9 mouse cellular contexts compared by ENCODE assay signal in genomic region chr9:43205343-43206021, GRCm38 (mm10). TPM values are rescaled to one million over a fixed set of nuclear protein-coding genes. Genes with fewer than 3 reads are reported as not detected.
DNase-seq lines count a peak whose midpoint lies in the region; ATAC-seq and TF ChIP-seq lines count a peak whose summit lies in the region.
"Had no signal": no experiment of that assay in that cellular context is flagged by ENCODE, and none has a peak within 500 bp of the region (broad histone marks: within the 10 kb centered on the region; RNA-seq: fewer than 3 reads in every experiment).

No protein-coding gene starts in this region.

- H3K36me3 ChIP-seq in heart, embryonic 13.5 days = no peaks in the 10 kb centered on the region
- H3K36me3 ChIP-seq in ES-E14 (ENCODE audit: control insufficient read depth, insufficient read depth, low read length, poor library complexity, severe bottlenecking) = no peaks in the 10 kb centered on the region
- H3K36me3 ChIP-seq in hindbrain, embryonic 10.5 days = no peaks in the 10 kb centered on the region
- H3K36me3 ChIP-seq in midbrain, embryonic 11.5 days (ENCODE audit: control insufficient read depth, insufficient read depth, low read length) = no peaks in the 10 kb centered on the region

- H3K4me2 ChIP-seq in heart, embryonic 13.5 days = peak overlapping the region; percentile 71
- peak overlapping the region; percentile 55 for H3K4me2 ChIP-seq in midbrain, embryonic 11.5 days

- H3K4me3 ChIP-seq in heart, embryonic 13.5 days = peak overlapping the region; percentile 45
- H3K4me3 ChIP-seq in ES-E14 (ENCODE audit: insufficient read depth in 1 of 2, low read depth in 1 of 2, low read length in 2 of 2, poor library complexity in 1 of 2, severe bottlenecking in 1 of 2) = peak overlapping the region; percentile 60 to 61
- H3K4me3 ChIP-seq in hindbrain, embryonic 10.5 days = peak overlapping the region; percentile 46
- H3K4me3 ChIP-seq in midbrain, embryonic 11.5 days (ENCODE audit: low read depth, low read length) = peak overlapping the region; percentile 30

- 2% methylated on average over 41 of the region's 41 CpGs for WGBS in heart, embryonic 13.5 days
- WGBS in hindbrain, embryonic 10.5 days = 1% methylated on average over 41 of the region's 41 CpGs
- 2% methylated on average over 41 of the region's 41 CpGs for WGBS in midbrain, embryonic 11.5 days

- DNase-seq in heart, adult 18-20 months = no peak
- DNase-seq in ES-E14 (ENCODE audit: low read depth, low spot score) = no peak
- no peak for DNase-seq in hindbrain, embryonic 10.5 days (ENCODE audit: low spot score)
- no peak for DNase-seq in midbrain, embryonic 11.5 days (ENCODE audit: low spot score, missing footprints)
- no peak for DNase-seq in ovary, postnatal 10 days (ENCODE audit: low spot score)
- DNase-seq in thymus, postnatal 0 days (ENCODE audit: low spot score) = no peak
- DNase-seq in spleen, adult 12 weeks (ENCODE audit: low spot score) = no peak

- peak overlapping the region; percentile 64; the same call in 1 of the 2 replicates for H3K9ac ChIP-seq in heart, embryonic 13.5 days
- H3K9ac ChIP-seq in ES-E14 (ENCODE audit: insufficient read depth, low read depth, low read length, poor library complexity, severe bottlenecking) = no peak overlapping the region
- H3K9ac ChIP-seq in midbrain, embryonic 11.5 days (ENCODE audit: low read length) = peak overlapping the region; percentile 22; the same call in 1 of the 2 replicates

- no peak overlapping the region for H3K27ac ChIP-seq in heart, embryonic 13.5 days (replicated peaks)
- no peak overlapping the region for H3K27ac ChIP-seq in ES-E14 (ENCODE audit: insufficient read depth, low read depth, low read length, poor library complexity, severe bottlenecking)
- H3K27ac ChIP-seq in hindbrain, embryonic 10.5 days = no peak overlapping the region; the same call in 1 of the 2 replicates
- no peak overlapping the region for H3K27ac ChIP-seq in midbrain, embryonic 11.5 days (ENCODE audit: low read depth, low read length)
- H3K27ac ChIP-seq: macrophage had no signal

- in situ Hi-C loops in ES-E14 (cut with MboI; ENCODE audit: low sequenced_read_pairs in 2 of 2, unreplicated experiment in 2 of 2) = loop anchor here in 1 of 2 experiments (10.0 kb wide), 1 partner anchor 61 kb away; no protein-coding TSS in a partner anchor

- peaks cover 83% of the 10 kb centered on the region for H3K27me3 ChIP-seq in heart, embryonic 13.5 days (replicated peaks)
- peaks cover 90% of the 10 kb centered on the region for H3K27me3 ChIP-seq in hindbrain, embryonic 10.5 days (ENCODE audit: insufficient read depth, poor library complexity, severe bottlenecking)
- H3K27me3 ChIP-seq in midbrain, embryonic 11.5 days (ENCODE audit: control insufficient read depth, insufficient read depth, low read length) = peaks cover 28% of the 10 kb centered on the region

- no peaks in the 10 kb centered on the region for H3K9me3 ChIP-seq in heart, embryonic 13.5 days
- no peaks in the 10 kb centered on the region for H3K9me3 ChIP-seq in ES-E14 (ENCODE audit: control insufficient read depth, insufficient read depth, low read depth, low read length)
- no peaks in the 10 kb centered on the region for H3K9me3 ChIP-seq in hindbrain, embryonic 10.5 days
- H3K9me3 ChIP-seq in midbrain, embryonic 11.5 days (ENCODE audit: control insufficient read depth, low read length) = no peaks in the 10 kb centered on the region

- no peak for ATAC-seq in heart, embryonic 13.5 days (ENCODE audit: extremely low read depth, insufficient number of reproducible peaks, low FRiP score, low TSS enrichment)
- 0 out of 2 replicates have a peak, but pooled peaks have one; percentile 19 for ATAC-seq in midbrain, embryonic 11.5 days (ENCODE audit: low FRiP score)

- peaks cover 23% of the 10 kb centered on the region for H3K4me1 ChIP-seq in heart, embryonic 13.5 days
- H3K4me1 ChIP-seq in ES-E14 (ENCODE audit: control insufficient read depth in 2 of 2, insufficient read depth in 2 of 2, low read length in 2 of 2, poor library complexity in 1 of 2) = peaks cover 3 to 11% of the 10 kb centered on the region in 2 experiments; a peak in 3 of 4 replicates
- H3K4me1 ChIP-seq in hindbrain, embryonic 10.5 days (replicated peaks) = peaks cover 30% of the 10 kb centered on the region
- H3K4me1 ChIP-seq in midbrain, embryonic 11.5 days (ENCODE audit: control insufficient read depth, insufficient read depth, low read length) = peaks cover 12% of the 10 kb centered on the region

TF ChIP-seq in ES-E14, 5 proteins besides CTCF, POLR2A, EP300 and RAD21:
- no peak for TF ChIP-seq CHD2 (IDR thresholded peaks at IDR 0.05; ENCODE audit: low read depth, low read length)
- no peak for TF ChIP-seq MAFK (IDR thresholded peaks at IDR 0.05; ENCODE audit: insufficient read depth, low read depth, low read length)
- TF ChIP-seq ZC3H11A (IDR thresholded peaks at IDR 0.05; ENCODE audit: borderline replicate concordance, low read depth, low read length) = no peak
- no peak for TF ChIP-seq ZNF384 (IDR thresholded peaks at IDR 0.05; ENCODE audit: low read depth, low read length)

RNA-seq across cellular contexts. Expression of gene Pou2f3, which starts 4.7 kb away (rescaled TPM):
- polyA plus RNA-seq in heart, embryonic 13.5 days (2015; fragmentation: Nextera tagmentation; extraction: Ambion mirVana) = not detected in 2 replicates
- total RNA-seq in heart, adult 18-20 months (2021) = under 1 TPM in 1 of 2 experiments, not detected in 1; 0.10 TPM
- 0.58 and 1.5 TPM in 2 replicates for total RNA-seq in ES-E14 (2012; rRNA removed)
- 0.09 TPM in 1 of 2 replicates, not detected in the other for polyA plus RNA-seq in hindbrain, embryonic 10.5 days (2016; fragmentation: Nextera tagmentation; extraction: Ambion mirVana)
- polyA plus RNA-seq in midbrain, embryonic 11.5 days (2014; fragmentation: Nextera tagmentation; extraction: Ambion mirVana) = not detected in 2 replicates
- polyA plus RNA-seq in thymus, postnatal 0 days (2015; fragmentation: Nextera tagmentation; extraction: Ambion mirVana) = 1.9 and 2.4 TPM in 2 replicates
- polyA plus RNA-seq: macrophage had no signal

RNA-seq across cellular contexts. Expression of gene Oaf, which starts 34.2 kb away (rescaled TPM):
- polyA plus RNA-seq in heart, embryonic 13.5 days (2015; fragmentation: Nextera tagmentation; extraction: Ambion mirVana) = 28.0 and 29.7 TPM in 2 replicates
- 1 to 10 TPM; 6.4 to 7.7 TPM for total RNA-seq in heart, adult 18-20 months (2021)
- 8.4 and 22.8 TPM in 2 replicates for total RNA-seq in ES-E14 (2012; rRNA removed)
- polyA plus RNA-seq in hindbrain, embryonic 10.5 days (2016; fragmentation: Nextera tagmentation; extraction: Ambion mirVana) = 34.9 and 43.0 TPM in 2 replicates
- polyA plus RNA-seq in midbrain, embryonic 11.5 days (2014; fragmentation: Nextera tagmentation; extraction: Ambion mirVana) = 26.4 and 28.6 TPM in 2 replicates
- polyA plus RNA-seq in thymus, postnatal 0 days (2015; fragmentation: Nextera tagmentation; extraction: Ambion mirVana) = 11.7 and 12.6 TPM in 2 replicates
